Mouse (Mus musculus): ENCODE measurements around the gene N4bp3. TPM values are rescaled to one million over a fixed set of nuclear protein-coding genes. Genes with fewer than 3 reads are reported as not detected.

N4bp3 gene
- polyA plus RNA-seq, 1 experiment = 16.3 TPM

GRCm38 (mm10) chr11:51638497-51638896 is 12.1 kb downstream of the N4bp3 start:
- no peak overlapping the region for H3K4me3 ChIP-seq
- no peaks in the 10 kb centered on the region for H3K36me3 ChIP-seq (ENCODE audit: control insufficient read depth, insufficient read depth)
- H3K27me3 ChIP-seq (ENCODE audit: control insufficient read depth, insufficient read depth, insufficient read length) = no peaks in the 10 kb centered on the region
- no peak overlapping the region for H3ac ChIP-seq (ENCODE audit: control insufficient read depth, insufficient read length)
- no peak overlapping the region for H3K4me2 ChIP-seq (ENCODE audit: low read depth)
- TF ChIP-seq MYOD1 (IDR thresholded peaks at IDR 0.05; ENCODE audit: control insufficient read depth in 1 of 3, insufficient read length in 2 of 3, low read depth in 2 of 3) = no peak
- no peak for TF ChIP-seq POLR2A (IDR thresholded peaks at IDR 0.05; ENCODE audit: insufficient read length, low read depth)
- TF ChIP-seq USF1 (IDR thresholded peaks at IDR 0.05; ENCODE audit: low read depth) = no peak
- TF ChIP-seq TCF3 (IDR thresholded peaks at IDR 0.05; ENCODE audit: insufficient read length, low read depth) = no peak
- TF ChIP-seq E2F4 (IDR thresholded peaks at IDR 0.05; ENCODE audit: insufficient read depth) = no peak
- TF ChIP-seq MAX (IDR thresholded peaks at IDR 0.05; ENCODE audit: low read depth) = no peak
- no peak for TF ChIP-seq CEBPB (IDR thresholded peaks at IDR 0.05; ENCODE audit: insufficient read depth, poor library complexity, severe bottlenecking)
- TF ChIP-seq MYOG (IDR thresholded peaks at IDR 0.05; ENCODE audit: control insufficient read depth in 1 of 3, insufficient read depth in 1 of 3, insufficient read length in 2 of 3, low read depth in 2 of 3) = no peak
- H3K79me2 ChIP-seq (ENCODE audit: control insufficient read depth, insufficient read depth) = no peaks in the 10 kb centered on the region

- H3ac ChIP-seq (ENCODE audit: control insufficient read depth, insufficient read length) = no peak overlapping the region
- H3K4me2 ChIP-seq (ENCODE audit: low read depth) = no peak overlapping the region
- H3K4me3 ChIP-seq = no peak overlapping the region
- no peaks in the 10 kb centered on the region for H3K79me2 ChIP-seq (ENCODE audit: control insufficient read depth, insufficient read depth)
- TF ChIP-seq TCF12 (IDR thresholded peaks at IDR 0.05; ENCODE audit: insufficient read depth, poor library complexity, severe bottlenecking) = no peak
- no peak for TF ChIP-seq REST (IDR thresholded peaks at IDR 0.05; ENCODE audit: insufficient read depth, insufficient read length)
- no peak for TF ChIP-seq SRF (IDR thresholded peaks at IDR 0.05; ENCODE audit: control insufficient read depth, insufficient read length, low read depth)
- no peak for TF ChIP-seq POLR2AphosphoS2 (IDR thresholded peaks at IDR 0.05; ENCODE audit: insufficient read length, low read depth)
- no peak for TF ChIP-seq POLR2A (IDR thresholded peaks at IDR 0.05; ENCODE audit: insufficient read length, low read depth)
- no peak for TF ChIP-seq MYOD1 (IDR thresholded peaks at IDR 0.05; ENCODE audit: control insufficient read depth in 1 of 3, insufficient read length in 2 of 3, low read depth in 2 of 3)
- no peak for TF ChIP-seq MYOG (IDR thresholded peaks at IDR 0.05; ENCODE audit: control insufficient read depth in 1 of 3, insufficient read depth in 1 of 3, insufficient read length in 2 of 3, low read depth in 2 of 3)
- TF ChIP-seq TCF3 (IDR thresholded peaks at IDR 0.05; ENCODE audit: insufficient read length, low read depth) = no peak
- no peak for TF ChIP-seq E2F4 (IDR thresholded peaks at IDR 0.05; ENCODE audit: insufficient read depth)
- TF ChIP-seq CEBPB (IDR thresholded peaks at IDR 0.05; ENCODE audit: insufficient read depth, poor library complexity, severe bottlenecking) = no peak
- TF ChIP-seq MAX (IDR thresholded peaks at IDR 0.05; ENCODE audit: low read depth) = no peak
- TF ChIP-seq USF1 (IDR thresholded peaks at IDR 0.05; ENCODE audit: low read depth) = no peak
- no peaks in the 10 kb centered on the region for H3K36me3 ChIP-seq (ENCODE audit: control insufficient read depth, insufficient read depth)
- no peaks in the 10 kb centered on the region for H3K27me3 ChIP-seq (ENCODE audit: control insufficient read depth, insufficient read depth, insufficient read length)
Measured at GRCm38 (mm10) chr11:51637971-51638414, 12.6 kb downstream of the N4bp3 start.

GRCm38 (mm10) chr11:51636323-51636684 is 14.3 kb downstream of the N4bp3 start:
- TF ChIP-seq POLR2AphosphoS2 (IDR thresholded peaks at IDR 0.05; ENCODE audit: insufficient read length, low read depth) (peak; percentile 19), MYOG (IDR thresholded peaks at IDR 0.05; ENCODE audit: control insufficient read depth in 1 of 3, insufficient read depth in 1 of 3, insufficient read length in 2 of 3, low read depth in 2 of 3) (no peak), REST (IDR thresholded peaks at IDR 0.05; ENCODE audit: insufficient read depth, insufficient read length) (no peak), MYOD1 (IDR thresholded peaks at IDR 0.05; ENCODE audit: control insufficient read depth in 1 of 3, insufficient read length in 2 of 3, low read depth in 2 of 3) (no peak), E2F4 (IDR thresholded peaks at IDR 0.05; ENCODE audit: insufficient read depth) (no peak)
- H3ac ChIP-seq (ENCODE audit: control insufficient read depth, insufficient read length) = peak overlapping the region; percentile 22
- H3K27me3 ChIP-seq (ENCODE audit: control insufficient read depth, insufficient read depth, insufficient read length) = no peaks in the 10 kb centered on the region
- H3K79me2 ChIP-seq (ENCODE audit: control insufficient read depth, insufficient read depth) = no peaks in the 10 kb centered on the region
- H3K4me3 ChIP-seq = peak overlapping the region; percentile 58
- no peaks in the 10 kb centered on the region for H3K36me3 ChIP-seq (ENCODE audit: control insufficient read depth, insufficient read depth)
- H3K4me2 ChIP-seq (ENCODE audit: low read depth) = peak overlapping the region; percentile 91

- TF ChIP-seq USF1 (IDR thresholded peaks at IDR 0.05; ENCODE audit: low read depth) (no peak), POLR2A (IDR thresholded peaks at IDR 0.05; ENCODE audit: insufficient read length, low read depth) (peak; percentile 73), REST (IDR thresholded peaks at IDR 0.05; ENCODE audit: insufficient read depth, insufficient read length) (no peak), POLR2AphosphoS2 (IDR thresholded peaks at IDR 0.05; ENCODE audit: insufficient read length, low read depth) (peak; percentile 88), MAX (IDR thresholded peaks at IDR 0.05; ENCODE audit: low read depth) (no peak), MYOG (IDR thresholded peaks at IDR 0.05; ENCODE audit: control insufficient read depth in 1 of 3, insufficient read depth in 1 of 3, insufficient read length in 2 of 3, low read depth in 2 of 3) (peak in 1 of 3 experiments; percentile 22), CEBPB (IDR thresholded peaks at IDR 0.05; ENCODE audit: insufficient read depth, poor library complexity, severe bottlenecking) (no peak), TCF12 (IDR thresholded peaks at IDR 0.05; ENCODE audit: insufficient read depth, poor library complexity, severe bottlenecking) (no peak), E2F4 (IDR thresholded peaks at IDR 0.05; ENCODE audit: insufficient read depth) (no peak), SRF (IDR thresholded peaks at IDR 0.05; ENCODE audit: control insufficient read depth, insufficient read length, low read depth) (no peak), TCF3 (IDR thresholded peaks at IDR 0.05; ENCODE audit: insufficient read length, low read depth) (no peak), MYOD1 (IDR thresholded peaks at IDR 0.05; ENCODE audit: control insufficient read depth in 1 of 3, insufficient read length in 2 of 3, low read depth in 2 of 3) (peak in 1 of 3 experiments; percentile 3)
- Histone ChIP-seq H3K36me3 (ENCODE audit: control insufficient read depth, insufficient read depth) (no peaks in the 10 kb centered on the region), H3K79me2 (ENCODE audit: control insufficient read depth, insufficient read depth) (no peaks in the 10 kb centered on the region), H3K27me3 (ENCODE audit: control insufficient read depth, insufficient read depth, insufficient read length) (no peaks in the 10 kb centered on the region), H3K4me3 (peak within 1 kb of the TSS; percentile 58), H3K4me2 (ENCODE audit: low read depth) (peak within 1 kb of the TSS; percentile 91), H3ac (ENCODE audit: control insufficient read depth, insufficient read length) (peak within 1 kb of the TSS; percentile 22)
Measured at GRCm38 (mm10) chr11:51635525-51636322, 14.9 kb downstream of the N4bp3 start, which contains the start of gene Rmnd5b. TSS of gene Rmnd5b (minus strand) at chr11:51635896.

All from myocyte (in vitro differentiated cells).